Mouse (Mus musculus): ENCODE measurements around the gene Gm14597.
A peak's percentile ranks its signal among the peaks of the same experiment; 100 is the strongest.
"Not testable (repeated sequence)": the region's sequence is repeated elsewhere in the genome, so short reads cannot be mapped to it uniquely, and the experiment has no call there.

Gm14597 gene

DNA sequence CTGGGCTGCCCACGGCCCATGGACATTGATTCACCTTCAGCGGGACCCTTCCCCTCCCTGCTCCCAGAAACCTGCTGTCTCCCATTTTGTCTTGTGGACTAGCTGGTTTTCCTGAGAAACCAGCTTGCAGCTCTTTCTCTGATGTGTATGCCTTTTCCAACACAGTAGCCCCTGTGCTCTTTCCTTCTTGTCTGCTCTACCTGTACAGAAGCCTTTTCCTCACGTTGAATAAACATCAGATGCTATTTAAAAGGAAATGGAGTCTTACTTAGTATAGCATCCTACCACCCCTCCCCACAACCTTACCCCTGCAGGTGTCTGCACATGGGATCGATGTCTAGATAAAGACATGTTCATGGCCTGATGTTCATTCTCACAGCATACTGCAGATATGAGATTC lies at the start of gene Gm14597:
TSS of gene Gm14597 (minus strand) at position 101 of the 400 bp plus-strand sequence.
- not testable (repeated sequence) for DNase-seq (ENCODE audit: low spot score)

DNA sequence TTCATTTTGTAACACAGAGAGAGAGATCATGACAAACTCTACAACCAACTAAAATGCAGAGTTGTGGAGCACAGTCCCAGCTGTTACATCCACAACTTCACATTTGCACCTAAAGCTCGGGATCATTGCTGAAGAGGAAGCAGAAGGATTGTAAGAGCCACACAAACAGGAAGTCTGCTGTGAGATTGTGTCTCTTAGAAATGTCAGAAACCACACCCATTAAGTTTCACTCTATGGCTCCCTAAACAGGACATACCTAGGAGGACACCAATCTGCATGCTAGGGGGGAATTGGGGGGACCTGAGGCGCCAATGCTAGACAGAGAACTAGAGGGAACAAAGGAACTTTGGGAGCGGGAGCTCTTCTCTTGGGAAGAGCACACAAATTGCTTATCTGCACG lies 44.1 kb upstream of the Gm14597 start:
- DNase-seq (ENCODE audit: low spot score): not testable (repeated sequence)

DNA sequence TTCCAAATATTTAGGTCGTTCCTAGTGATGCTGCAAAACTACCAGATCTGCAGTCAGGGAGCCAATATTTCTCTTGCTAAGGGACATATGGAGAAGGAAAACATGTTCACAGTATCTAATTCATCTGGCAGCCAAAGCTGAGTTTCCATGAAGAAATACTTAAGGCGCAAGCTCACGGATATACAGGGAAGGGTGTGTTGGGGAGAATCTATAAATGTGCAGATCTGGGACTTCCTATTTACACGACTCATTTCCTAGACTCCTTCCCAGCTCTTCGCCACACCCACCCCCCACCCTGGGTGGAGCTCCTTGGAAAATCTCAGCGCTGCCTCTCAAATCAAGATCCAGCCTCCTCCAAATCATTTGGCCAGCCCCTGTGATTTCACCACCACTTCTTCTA lies 37.1 kb upstream of the Gm14597 start:
- DNase-seq (ENCODE audit: low spot score): no peak

DNA sequence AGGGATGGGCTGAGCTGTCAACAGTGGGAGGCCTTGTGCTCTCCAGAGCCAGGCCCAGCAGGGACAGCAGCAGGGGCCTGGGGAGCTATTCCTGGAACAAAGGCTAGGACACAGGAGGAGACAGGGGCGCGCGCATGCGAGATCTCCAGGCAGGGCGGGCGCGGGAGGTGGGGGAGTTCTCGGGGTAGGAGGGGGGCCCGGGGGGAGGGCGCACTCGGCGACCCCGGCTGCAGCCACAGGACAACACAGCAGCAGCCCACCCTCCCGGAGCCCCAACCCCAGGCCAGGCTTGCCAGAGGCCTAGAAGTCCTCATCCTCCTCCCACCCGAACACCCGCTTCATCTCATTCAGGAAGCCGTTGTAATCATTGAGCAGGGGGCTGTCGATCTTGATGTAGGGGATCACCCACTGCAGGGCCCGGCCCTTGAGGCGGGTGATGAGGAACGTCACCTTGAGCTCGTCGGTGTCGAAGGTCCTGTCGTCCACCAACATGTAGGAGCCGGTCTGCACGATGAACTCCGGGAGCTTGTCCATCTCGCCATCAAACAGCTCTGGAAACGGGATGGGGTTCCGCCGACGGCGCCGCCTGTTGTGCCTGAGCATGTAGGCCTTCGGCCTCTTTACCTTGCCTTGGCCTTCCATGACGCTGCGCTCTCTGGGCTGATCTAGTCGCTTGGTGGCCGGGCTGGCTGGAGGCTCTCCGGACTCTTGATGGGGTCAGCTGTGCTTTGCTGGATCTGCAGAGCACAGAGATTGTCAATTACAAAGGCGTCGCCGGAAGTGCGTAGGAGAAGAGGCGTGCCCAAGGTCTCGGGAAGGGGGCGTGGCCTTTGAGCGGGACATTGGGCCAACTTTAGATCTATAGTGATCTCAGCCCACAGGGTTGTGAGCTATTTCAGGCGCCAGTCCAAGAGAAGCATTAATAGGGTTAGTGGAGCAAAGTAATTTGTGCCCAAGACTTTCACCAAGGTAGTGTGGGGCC lies 34.5 kb upstream of the Gm14597 start, which contains the start of gene Rtl8a:
TSS of gene Rtl8a (minus strand) at position 703 of the 982 bp plus-strand sequence.
- DNase-seq (ENCODE audit: low spot score): peak; percentile 20

DNA sequence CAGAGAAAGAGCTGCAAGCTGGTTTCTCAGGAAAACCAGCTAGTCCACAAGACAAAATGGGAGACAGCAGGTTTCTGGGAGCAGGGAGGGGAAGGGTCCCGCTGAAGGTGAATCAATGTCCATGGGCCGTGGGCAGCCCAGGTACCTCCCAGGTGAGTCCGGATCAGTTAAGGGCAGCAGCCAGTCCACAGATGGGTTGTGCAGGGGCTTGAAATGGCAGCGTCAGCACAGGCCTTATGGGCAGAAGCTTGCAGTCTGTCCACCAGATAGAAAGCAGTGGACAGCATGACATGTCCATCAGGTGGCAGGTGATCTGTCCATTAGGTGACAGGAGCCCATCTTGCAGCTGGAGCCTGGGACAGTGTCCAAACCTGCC lies 33.8 kb upstream of the Gm14597 start:
- DNase-seq (ENCODE audit: low spot score): not testable (repeated sequence)

DNA sequence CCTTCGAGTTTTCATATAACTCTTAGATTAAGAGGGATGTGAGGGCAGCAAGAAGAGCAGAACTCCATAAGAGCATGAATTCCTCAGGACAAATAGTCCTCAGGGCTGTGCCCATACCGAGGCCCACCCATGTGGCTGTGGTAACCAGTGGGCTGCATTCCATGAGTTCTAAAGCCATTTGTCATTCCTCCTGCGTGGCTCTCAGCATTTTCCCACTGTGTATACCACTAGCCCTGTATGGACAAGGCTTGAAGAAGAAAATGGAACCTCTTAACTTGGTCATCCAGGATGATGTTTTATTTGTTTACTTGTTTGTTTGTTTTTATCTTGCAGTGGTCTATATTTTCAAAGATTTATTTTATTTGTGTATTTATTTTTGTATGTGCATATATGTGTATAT lies 29.3 kb upstream of the Gm14597 start:
- DNase-seq (ENCODE audit: low spot score): not testable (repeated sequence)

DNA sequence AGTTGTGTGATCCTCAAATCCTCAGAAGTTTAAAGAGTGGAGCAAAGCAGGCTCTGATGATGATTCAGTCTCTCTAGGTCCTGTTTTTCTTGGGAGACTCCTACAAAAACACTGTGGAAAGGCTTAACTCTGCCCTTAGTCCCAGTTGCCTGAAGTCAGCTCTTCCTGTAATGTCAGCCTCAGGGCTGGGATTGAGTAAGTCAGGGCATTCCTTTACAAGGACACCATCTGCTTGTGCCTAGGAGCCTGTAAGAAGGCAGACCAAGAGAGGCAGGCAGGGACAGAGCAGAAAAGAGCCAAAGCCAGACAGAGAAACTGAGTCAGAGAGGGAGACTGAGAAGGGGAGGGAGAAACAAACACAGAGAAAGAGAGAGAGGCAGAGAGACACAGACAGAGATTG lies 2.6 kb upstream of the Gm14597 start:
- not testable (repeated sequence) for DNase-seq (ENCODE audit: low spot score)

DNA sequence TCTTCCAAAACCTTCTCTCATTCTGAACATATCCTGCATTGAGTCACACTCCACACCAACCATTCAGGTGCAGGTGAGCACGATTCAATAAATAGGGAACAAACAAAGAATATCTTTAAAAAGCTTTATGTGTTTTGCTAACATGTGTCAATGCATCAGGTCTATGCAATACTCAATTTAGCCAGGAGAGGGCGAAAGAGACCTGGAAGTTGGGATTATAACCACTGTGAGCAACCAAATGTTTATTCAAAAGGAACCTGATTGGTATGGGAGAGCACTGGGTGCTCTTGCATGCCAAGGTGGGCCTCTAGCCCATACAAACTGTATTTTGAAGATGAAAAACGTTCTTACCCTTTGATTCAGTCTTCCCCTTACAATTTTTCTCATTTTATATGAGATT lies 1.8 kb upstream of the Gm14597 start:
- no peak for DNase-seq (ENCODE audit: low spot score)

DNA sequence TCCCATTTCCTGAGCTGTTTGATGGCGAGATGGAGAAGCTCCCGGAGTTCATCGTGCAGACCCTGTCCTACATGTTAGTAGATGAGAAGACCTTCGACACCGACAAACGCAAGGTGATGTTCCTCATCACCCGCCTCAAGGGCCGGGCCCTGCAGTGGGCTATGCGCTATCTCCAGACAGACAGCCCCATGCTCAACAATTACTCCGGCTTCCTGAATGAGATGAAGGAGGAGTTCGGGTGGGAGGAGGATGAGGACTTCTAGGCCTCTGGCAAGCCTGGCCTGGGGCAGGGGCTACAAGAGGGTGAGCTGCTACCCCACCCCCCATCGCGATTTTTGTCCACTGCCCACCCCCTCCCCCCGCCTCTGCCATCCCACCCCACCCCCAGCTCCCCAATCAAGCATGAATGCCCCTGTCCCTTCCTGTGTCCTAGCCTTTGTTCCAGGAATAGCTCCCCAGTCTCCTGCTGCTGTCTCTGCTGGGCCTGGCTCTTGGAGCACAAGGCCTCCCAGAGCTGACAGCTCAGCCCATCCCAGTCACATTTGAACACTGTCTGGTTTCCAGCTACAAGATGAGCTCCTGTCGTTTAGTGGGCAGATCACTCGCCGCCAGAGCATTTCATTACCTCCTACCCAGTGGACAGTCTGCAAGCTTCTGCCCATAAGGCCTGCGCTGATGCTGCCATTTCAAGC lies 511 bp downstream of the Gm14597 start:
- DNase-seq (ENCODE audit: low spot score): no peak

DNA sequence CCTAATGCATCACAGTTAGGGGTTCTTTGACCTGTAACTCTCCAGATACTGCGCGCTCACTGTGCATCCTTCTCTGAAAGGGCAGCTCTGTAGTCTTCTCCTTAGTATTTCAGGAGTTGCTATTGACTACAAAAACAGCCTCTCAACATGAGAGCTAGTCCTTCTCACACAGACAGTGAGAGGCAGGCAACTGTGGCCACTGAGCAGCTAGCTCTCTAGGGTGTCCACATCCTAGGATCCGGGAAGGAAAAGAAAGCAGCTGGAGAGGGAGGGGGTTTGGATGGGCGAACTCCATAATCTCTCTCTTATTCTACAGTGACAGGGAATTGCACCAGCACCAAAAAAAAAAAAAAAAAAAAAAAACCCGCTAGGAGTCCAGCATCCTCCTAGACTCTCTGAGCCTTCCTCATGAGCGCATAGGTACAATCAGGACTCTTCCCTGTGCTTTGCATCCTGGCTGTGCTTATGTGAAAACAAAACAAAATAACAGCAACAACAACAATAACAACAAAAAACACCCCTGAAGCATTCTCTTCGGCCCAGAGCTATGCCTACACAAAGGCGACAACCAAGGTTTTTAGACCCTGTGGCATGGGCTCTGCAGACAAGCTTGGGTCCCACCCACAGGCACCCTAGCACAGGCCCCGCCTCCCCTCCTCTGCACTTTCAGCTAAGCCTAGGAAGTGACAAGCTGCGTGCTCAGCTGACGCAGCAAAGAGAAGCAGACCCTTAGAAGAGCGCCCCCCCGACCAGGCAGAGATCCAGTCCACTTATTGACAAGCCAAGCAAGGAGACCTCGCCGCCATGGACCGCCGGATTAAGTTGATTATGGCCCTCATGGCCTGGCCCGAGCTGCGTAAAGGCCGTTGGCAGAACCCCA lies 1.3 kb downstream of the Gm14597 start, which contains the start of gene Rtl8c:
TSS of gene Rtl8c (plus strand) at position 791 of the 880 bp plus-strand sequence.
- no peak for DNase-seq (ENCODE audit: low spot score)

DNA sequence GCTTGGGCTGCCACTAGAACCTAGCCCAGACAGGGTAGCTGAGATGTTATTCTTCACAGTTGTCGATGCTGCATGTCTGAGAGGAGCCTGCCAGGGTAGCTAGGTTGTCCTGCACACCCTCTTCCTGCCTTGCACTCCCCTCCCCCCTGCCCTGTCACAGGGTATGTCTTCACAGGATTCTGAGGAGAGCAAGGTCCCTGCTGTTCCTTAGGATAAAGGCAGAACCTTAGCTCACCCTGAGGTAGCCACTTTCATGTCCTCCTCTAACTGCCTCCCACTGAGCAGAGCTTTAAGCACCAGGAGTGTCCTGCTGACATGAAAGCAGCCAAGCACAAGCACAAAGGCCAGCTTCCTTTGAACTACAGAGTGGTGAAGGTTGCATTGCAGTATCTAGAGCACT lies 2.6 kb downstream of the Gm14597 start:
- DNase-seq (ENCODE audit: low spot score): not testable (repeated sequence)

DNA sequence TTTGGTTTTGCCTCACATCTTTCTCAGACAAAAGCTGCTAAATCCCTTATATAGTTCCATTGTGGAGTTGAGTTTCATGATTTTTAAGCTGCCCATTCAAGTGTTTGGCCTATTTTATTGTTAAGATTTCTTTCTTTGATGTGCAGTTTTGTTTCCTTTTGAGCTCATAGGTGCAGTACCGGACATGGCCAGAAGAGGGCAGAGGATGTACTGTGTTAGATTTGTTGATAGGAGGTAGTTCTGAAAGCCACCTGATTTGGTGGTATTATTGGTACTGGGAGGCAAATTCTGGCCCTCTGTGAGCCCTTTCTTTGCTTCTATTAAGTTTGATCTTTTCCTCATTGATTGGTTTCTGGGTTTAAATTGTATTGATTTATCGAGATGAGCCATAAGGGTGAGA lies 8.8 kb downstream of the Gm14597 start:
- not testable (repeated sequence) for DNase-seq (ENCODE audit: low spot score)

DNA sequence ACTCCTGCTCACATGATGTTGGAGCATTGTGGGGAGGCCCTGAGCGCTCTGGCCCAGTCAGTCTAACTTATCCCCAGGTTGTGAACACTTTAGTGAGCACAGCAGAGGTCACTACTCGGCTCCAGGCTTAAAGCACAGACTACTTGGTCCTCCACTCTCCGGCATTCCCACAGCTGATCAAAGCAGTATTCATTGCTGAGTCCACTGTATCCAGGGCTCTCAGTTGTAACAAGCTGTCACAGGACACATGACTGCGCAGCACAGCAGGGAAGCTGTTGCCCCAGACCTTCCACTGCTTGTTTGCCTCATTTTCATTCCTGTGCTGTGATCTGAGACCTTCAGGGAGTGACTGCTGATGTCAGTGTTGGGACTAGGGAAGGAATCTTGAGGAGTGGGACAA lies 25.4 kb downstream of the Gm14597 start:
- not testable (repeated sequence) for DNase-seq (ENCODE audit: low spot score)

DNA sequence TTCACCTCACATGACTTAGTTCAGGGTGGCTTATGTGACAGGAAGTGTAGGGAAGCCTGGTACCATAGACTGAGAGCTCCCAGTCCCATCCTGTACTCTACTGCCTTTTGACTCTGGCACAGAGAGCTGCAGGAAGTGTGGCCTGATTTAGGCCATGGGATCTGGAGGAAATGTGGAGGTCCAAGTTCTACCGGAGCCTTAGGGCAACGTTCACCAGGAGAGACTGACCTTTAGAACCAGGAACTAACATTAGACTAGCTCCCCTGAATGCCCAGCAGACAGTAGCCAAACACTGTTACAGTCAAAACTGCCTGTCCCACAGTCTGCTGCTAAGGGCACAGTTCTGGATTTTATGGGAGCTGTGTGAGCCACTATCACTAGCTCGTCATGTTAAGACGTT lies 27.4 kb downstream of the Gm14597 start:
- DNase-seq (ENCODE audit: low spot score): not testable (repeated sequence)

DNA sequence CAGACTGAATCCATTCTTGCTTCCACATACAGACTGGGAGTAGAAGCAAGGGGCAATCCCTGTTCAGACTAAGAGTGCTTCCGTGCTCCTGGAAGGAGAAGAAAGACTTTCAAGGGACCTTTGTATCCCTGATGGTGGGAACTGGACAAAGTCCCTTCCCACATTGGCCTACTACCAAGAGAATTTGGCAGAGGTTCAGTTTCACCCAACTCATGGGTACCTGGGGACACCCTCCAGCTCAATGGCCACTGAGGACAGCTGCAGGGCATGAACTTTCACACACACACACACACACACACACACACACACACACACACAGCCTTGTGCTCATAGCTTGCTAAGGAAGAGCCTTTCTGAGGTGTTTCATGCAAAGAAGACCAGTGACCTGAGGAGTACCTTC lies 29.5 kb downstream of the Gm14597 start:
- DNase-seq (ENCODE audit: low spot score): no peak
